Mouse (Mus musculus) neutrophil, adult 5-6 weeks (primary cell): ENCODE results near the gene Sept1. TPM values are rescaled to one million over a fixed set of nuclear protein-coding genes. Genes with fewer than 3 reads are reported as not detected.

Experiments
- ATAC-seq: fragments of 151-379, 151-347 bp; 2 replicates; pipeline ENCODE4 v1.8.0; 2017; ENCODE audit warnings: mild to moderate bottlenecking, moderate TSS enrichment; ENCODE audit not compliant: insufficient number of reproducible peaks, poor library complexity, low FRiP score, severe bottlenecking; ENCODE audit errors: extremely low read depth
- total RNA-seq: library from RNA; stranded (forward); fragments of 200-1000 nt; gene quantifications from 2 replicates; pipeline ENCODE4 v1.2.3, GENCODE M21; 2017

Gene Sept1
- total RNA-seq, 1 experiment from 2014 or later, result 189 TPM

- ATAC-seq, result no peak
Observed at GRCm38 (mm10) chr7:127165607-127166493, 67.1 kb downstream of the Sept1 start.

Other genes with a start within 250 kb of the Sept1 start
- 106 and 110 TPM in 2 replicates for gene Mvp, start 218.5 kb downstream of the Sept1 start, total RNA-seq
- 8.4 and 32.4 TPM in 2 replicates for gene Pagr1b, start 216.6 kb downstream of the Sept1 start, total RNA-seq
- gene Pagr1a, start 215.8 kb downstream of the Sept1 start, total RNA-seq, result 33.3 and 49.8 TPM in 2 replicates
- 22.7 and 34.7 TPM in 2 replicates for gene Gm42742, start 212.0 kb downstream of the Sept1 start, total RNA-seq
- 2.6 TPM in 1 of 2 replicates, not detected in the other for gene Prrt2, start 211.9 kb downstream of the Sept1 start, total RNA-seq
- 49.3 and 57.7 TPM in 2 replicates for gene Maz, start 206.1 kb downstream of the Sept1 start, total RNA-seq
- 1.4 and 2.1 TPM in 2 replicates for gene Kif22, start 190.7 kb downstream of the Sept1 start, total RNA-seq
- gene Zg16, start 145.8 kb downstream of the Sept1 start, total RNA-seq, result 2.1 TPM in 1 of 2 replicates, not detected in the other
- 156 and 166 TPM in 2 replicates for gene AI467606, start 141.8 kb downstream of the Sept1 start, total RNA-seq
- gene Qprt, start 110.9 kb downstream of the Sept1 start, total RNA-seq, result 1.4 and 3.8 TPM in 2 replicates
- gene Spn, start 95.3 kb downstream of the Sept1 start, total RNA-seq, result 66.1 and 71.7 TPM in 2 replicates
- gene Cd2bp2, start 37.1 kb downstream of the Sept1 start, total RNA-seq, result 54.4 and 58.3 TPM in 2 replicates
- 92.2 and 99.7 TPM in 2 replicates for gene Tbc1d10b, start 24.7 kb downstream of the Sept1 start, total RNA-seq
- 8.6 and 10.9 TPM in 2 replicates for gene Mylpf, start 24.2 kb downstream of the Sept1 start, total RNA-seq
- 17.9 and 18.5 TPM in 2 replicates for gene Zfp553, start 69 bp downstream of the Sept1 start, total RNA-seq
- gene Zfp771, start 11.1 kb upstream of the Sept1 start, total RNA-seq, result 6.1 and 7.4 TPM in 2 replicates
- 6.8 and 8.0 TPM in 2 replicates for gene Dctpp1, start 27.6 kb upstream of the Sept1 start, total RNA-seq
- gene Sephs2, start 40.9 kb upstream of the Sept1 start, total RNA-seq, result 193 and 208 TPM in 2 replicates
- 144 and 148 TPM in 2 replicates for gene Itgal, start 63.1 kb upstream of the Sept1 start, total RNA-seq
- gene Zfp768, start 112.5 kb upstream of the Sept1 start, total RNA-seq, result 5.4 and 6.8 TPM in 2 replicates
- 23.5 and 24.2 TPM in 2 replicates for gene Zfp747, start 142.9 kb upstream of the Sept1 start, total RNA-seq
- gene 9130019O22Rik, start 154.0 kb upstream of the Sept1 start, total RNA-seq, result 7.7 and 8.7 TPM in 2 replicates
- 7.7 and 9.8 TPM in 2 replicates for gene E430018J23Rik, start 160.5 kb upstream of the Sept1 start, total RNA-seq
- gene Zfp764, start 173.7 kb upstream of the Sept1 start, total RNA-seq, result 19.3 and 24.2 TPM in 2 replicates
- gene Zfp688, start 188.9 kb upstream of the Sept1 start, total RNA-seq, result 21.1 and 22.7 TPM in 2 replicates
- gene Zfp689, start 216.0 kb upstream of the Sept1 start, total RNA-seq, result 2.1 and 2.7 TPM in 2 replicates
- 129 and 155 TPM in 2 replicates for gene Prr14, start 226.5 kb upstream of the Sept1 start, total RNA-seq
- gene Fbrs, start 246.1 kb upstream of the Sept1 start, total RNA-seq, result 92.1 and 93.0 TPM in 2 replicates